Mouse (Mus musculus): ENCODE data around the gene Gm21985. TPM values are rescaled to one million over a fixed set of nuclear protein-coding genes. Genes with fewer than 3 reads are reported as not detected.
"Not testable (repeated sequence)": the region's sequence is repeated elsewhere in the genome, so short reads cannot be mapped to it uniquely, and the experiment has no call there.

Gene Gm21985
- polyA plus RNA-seq, 1 experiment from 2014 or later = not detected

- ATAC-seq (ENCODE audit: low read depth) = no peak
- WGBS = 93% methylated on average over 2 of the region's 2 CpGs
Measured at GRCm38 (mm10) chr2:112432523-112432922, 166.4 kb downstream of the Gm21985 start.

DNA sequence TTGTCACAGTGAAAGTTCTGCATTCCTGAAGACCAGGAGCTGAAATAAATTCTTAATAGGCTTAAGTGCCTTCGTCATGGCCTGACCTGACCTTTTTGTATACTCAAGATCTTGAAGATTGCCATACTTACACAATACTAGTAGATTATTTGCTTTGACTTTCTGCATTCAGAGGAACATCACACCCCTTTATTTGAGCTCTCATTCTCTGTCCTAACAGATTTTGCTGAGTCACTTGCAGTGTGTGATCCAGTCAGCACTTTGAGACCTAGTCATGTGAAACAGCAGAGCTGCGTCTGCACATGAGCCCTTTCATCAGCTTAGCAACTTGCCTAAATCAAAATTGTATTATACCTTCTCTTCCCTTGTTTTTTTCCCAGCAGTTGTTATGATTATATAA, 167.2 kb downstream of the Gm21985 start:
- 85% methylated on average over 2 of the region's 2 CpGs for WGBS
- no peaks in the 10 kb centered on the region for H3K36me3 ChIP-seq (ENCODE audit: control insufficient read depth, insufficient read depth, low read length)
- no peak overlapping the region for H3K4me3 ChIP-seq (ENCODE audit: low read depth, low read length)
- no peak overlapping the region for H3K27ac ChIP-seq (ENCODE audit: low read depth, low read length)
- no peak overlapping the region for H3K9ac ChIP-seq (replicated peaks; ENCODE audit: low read depth, low read length)
- H3K4me1 ChIP-seq (ENCODE audit: control insufficient read depth, insufficient read depth, low read length) = no peaks in the 10 kb centered on the region
- no peaks in the 10 kb centered on the region for H3K9me3 ChIP-seq (ENCODE audit: control insufficient read depth, low read length)
- H3K4me2 ChIP-seq (ENCODE audit: low read depth, low read length) = no peak overlapping the region
- ATAC-seq (ENCODE audit: low read depth) = no peak
- H3K27me3 ChIP-seq (ENCODE audit: control insufficient read depth, insufficient read depth, low read length) = no peaks in the 10 kb centered on the region

More at GRCm38 (mm10) chr2:112432523-112432922, 166.4 kb downstream of the Gm21985 start:
- no peaks in the 10 kb centered on the region for H3K9me3 ChIP-seq (ENCODE audit: control insufficient read depth, low read length)
- H3K27ac ChIP-seq (ENCODE audit: low read depth, low read length) = no peak overlapping the region
- H3K4me2 ChIP-seq (ENCODE audit: low read depth, low read length) = no peak overlapping the region
- no peaks in the 10 kb centered on the region for H3K36me3 ChIP-seq (ENCODE audit: control insufficient read depth, insufficient read depth, low read length)
- H3K4me1 ChIP-seq (ENCODE audit: control insufficient read depth, insufficient read depth, low read length) = no peaks in the 10 kb centered on the region
- H3K9ac ChIP-seq (replicated peaks; ENCODE audit: low read depth, low read length) = no peak overlapping the region
- H3K4me3 ChIP-seq (ENCODE audit: low read depth, low read length) = no peak overlapping the region
- H3K27me3 ChIP-seq (ENCODE audit: control insufficient read depth, insufficient read depth, low read length) = no peaks in the 10 kb centered on the region

GRCm38 (mm10) chr2:112436292-112436691, 170.2 kb downstream of the Gm21985 start:
- Histone ChIP-seq H3K9me3 (ENCODE audit: control insufficient read depth, low read length) (no peaks in the 10 kb centered on the region), H3K27me3 (ENCODE audit: control insufficient read depth, insufficient read depth, low read length) (no peaks in the 10 kb centered on the region), H3K4me1 (ENCODE audit: control insufficient read depth, insufficient read depth, low read length) (no peaks in the 10 kb centered on the region), H3K9ac (replicated peaks; ENCODE audit: low read depth, low read length) (no peak overlapping the region), H3K36me3 (ENCODE audit: control insufficient read depth, insufficient read depth, low read length) (no peaks in the 10 kb centered on the region), H3K4me3 (ENCODE audit: low read depth, low read length) (no peak overlapping the region), H3K4me2 (ENCODE audit: low read depth, low read length) (no peak overlapping the region), H3K27ac (ENCODE audit: low read depth, low read length) (no peak overlapping the region)
- WGBS = 83% methylated on average over 4 of the region's 4 CpGs
- no peak for ATAC-seq (ENCODE audit: low read depth)

DNA sequence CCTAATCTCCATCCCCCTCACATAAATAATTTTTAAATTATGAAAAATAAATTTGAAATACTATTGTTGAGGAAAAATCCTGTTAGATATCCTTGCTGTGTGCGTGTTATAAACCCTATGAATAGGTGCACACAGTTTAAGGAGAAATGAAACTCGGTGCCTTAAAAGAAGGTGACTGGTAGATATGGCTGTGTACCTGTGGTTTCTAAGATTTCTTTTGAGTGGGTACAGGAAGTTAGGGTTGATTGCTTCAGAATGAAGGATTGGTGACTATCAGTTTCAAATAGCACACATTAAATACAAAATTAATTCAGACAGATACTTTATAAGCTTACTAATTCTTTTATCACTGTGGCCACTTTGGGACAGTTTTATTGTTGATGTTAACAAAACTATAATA, 171.5 kb downstream of the Gm21985 start:
- Histone ChIP-seq H3K4me1 (ENCODE audit: control insufficient read depth, insufficient read depth, low read length) (no peaks in the 10 kb centered on the region), H3K9me3 (ENCODE audit: control insufficient read depth, low read length) (no peaks in the 10 kb centered on the region), H3K27me3 (ENCODE audit: control insufficient read depth, insufficient read depth, low read length) (no peaks in the 10 kb centered on the region), H3K36me3 (ENCODE audit: control insufficient read depth, insufficient read depth, low read length) (no peaks in the 10 kb centered on the region), H3K4me3 (ENCODE audit: low read depth, low read length) (no peak overlapping the region), H3K27ac (ENCODE audit: low read depth, low read length) (no peak overlapping the region), H3K9ac (replicated peaks; ENCODE audit: low read depth, low read length) (no peak overlapping the region), H3K4me2 (ENCODE audit: low read depth, low read length) (no peak overlapping the region)
- 88% methylated on average over 2 of the region's 2 CpGs for WGBS
- no peak for ATAC-seq (ENCODE audit: low read depth)

DNA sequence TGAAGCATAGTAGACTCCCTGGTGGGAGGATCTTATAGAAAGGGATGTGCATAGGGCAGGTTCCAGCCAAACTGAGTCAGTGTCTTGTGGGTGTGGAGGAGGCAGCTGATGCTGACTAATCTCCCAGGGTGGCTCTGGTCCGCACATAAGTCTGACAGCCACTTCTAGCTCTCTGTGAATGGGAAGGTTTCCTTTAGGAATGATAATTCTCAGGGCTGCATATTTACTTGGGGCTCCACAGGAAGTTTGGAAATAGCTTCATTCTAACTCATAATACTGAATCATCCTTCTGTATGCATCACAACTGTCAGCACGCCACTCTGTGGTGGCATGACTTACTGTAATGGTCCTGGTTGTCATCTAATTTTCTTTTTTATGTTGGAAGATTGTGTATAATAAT, 177.4 kb downstream of the Gm21985 start:
- 75% methylated on average over 2 of the region's 2 CpGs for WGBS
- no peak overlapping the region for H3K9ac ChIP-seq (replicated peaks; ENCODE audit: low read depth, low read length)
- no peaks in the 10 kb centered on the region for H3K36me3 ChIP-seq (ENCODE audit: control insufficient read depth, insufficient read depth, low read length)
- no peak overlapping the region for H3K27ac ChIP-seq (ENCODE audit: low read depth, low read length)
- ATAC-seq (ENCODE audit: low read depth) = no peak
- H3K9me3 ChIP-seq (ENCODE audit: control insufficient read depth, low read length) = no peaks in the 10 kb centered on the region
- no peak overlapping the region for H3K4me3 ChIP-seq (ENCODE audit: low read depth, low read length)
- H3K4me1 ChIP-seq (ENCODE audit: control insufficient read depth, insufficient read depth, low read length) = no peaks in the 10 kb centered on the region
- no peak overlapping the region for H3K4me2 ChIP-seq (ENCODE audit: low read depth, low read length)
- H3K27me3 ChIP-seq (ENCODE audit: control insufficient read depth, insufficient read depth, low read length) = no peaks in the 10 kb centered on the region

- Histone ChIP-seq H3K9me3 (ENCODE audit: control insufficient read depth, low read length) (no peaks in the 10 kb centered on the region), H3K4me1 (ENCODE audit: control insufficient read depth, insufficient read depth, low read length) (no peaks in the 10 kb centered on the region), H3K4me3 (ENCODE audit: low read depth, low read length) (no peak overlapping the region), H3K4me2 (ENCODE audit: low read depth, low read length) (no peak overlapping the region), H3K27ac (ENCODE audit: low read depth, low read length) (no peak overlapping the region), H3K27me3 (ENCODE audit: control insufficient read depth, insufficient read depth, low read length) (no peaks in the 10 kb centered on the region), H3K36me3 (ENCODE audit: control insufficient read depth, insufficient read depth, low read length) (no peaks in the 10 kb centered on the region), H3K9ac (replicated peaks; ENCODE audit: low read depth, low read length) (no peak overlapping the region)
- ATAC-seq (ENCODE audit: low read depth) = no peak
Measured at GRCm38 (mm10) chr2:112445511-112445910, 179.4 kb downstream of the Gm21985 start.

DNA sequence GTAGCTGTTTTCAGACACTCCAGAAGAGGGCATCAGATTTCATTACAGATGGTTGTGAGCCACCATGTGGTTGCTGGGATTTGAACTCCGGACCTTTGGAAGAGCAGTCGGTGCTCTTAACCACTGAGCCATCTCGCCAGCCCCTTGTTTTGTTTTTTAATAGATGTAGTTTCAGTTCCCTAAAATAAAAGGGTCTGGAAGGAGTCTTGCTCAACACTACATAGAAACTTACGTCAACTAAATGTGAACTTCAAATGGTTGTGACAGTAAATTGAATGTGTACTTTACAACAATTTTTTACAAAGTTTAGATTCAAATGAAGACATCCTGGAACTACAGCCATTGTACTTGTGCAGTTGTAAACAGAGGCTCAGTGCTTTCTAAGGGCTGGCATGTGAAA, 181.9 kb downstream of the Gm21985 start:
- not testable (repeated sequence) for H3K9me3 ChIP-seq (ENCODE audit: control insufficient read depth, low read length); H3K36me3 ChIP-seq (ENCODE audit: control insufficient read depth, insufficient read depth, low read length); H3K9ac ChIP-seq (replicated peaks; ENCODE audit: low read depth, low read length); H3K4me1 ChIP-seq (ENCODE audit: control insufficient read depth, insufficient read depth, low read length); H3K4me2 ChIP-seq (ENCODE audit: low read depth, low read length); ATAC-seq (ENCODE audit: low read depth); H3K27ac ChIP-seq (ENCODE audit: low read depth, low read length); H3K4me3 ChIP-seq (ENCODE audit: low read depth, low read length); H3K27me3 ChIP-seq (ENCODE audit: control insufficient read depth, insufficient read depth, low read length)
- WGBS = 83% methylated on average over 4 of the region's 4 CpGs

GRCm38 (mm10) chr2:112448510-112449059, 182.5 kb downstream of the Gm21985 start:
- Histone ChIP-seq H3K36me3 (ENCODE audit: control insufficient read depth, insufficient read depth, low read length) (no peaks in the 10 kb centered on the region), H3K27me3 (ENCODE audit: control insufficient read depth, insufficient read depth, low read length) (no peaks in the 10 kb centered on the region), H3K9ac (replicated peaks; ENCODE audit: low read depth, low read length) (no peak overlapping the region), H3K4me1 (ENCODE audit: control insufficient read depth, insufficient read depth, low read length) (no peaks in the 10 kb centered on the region), H3K27ac (ENCODE audit: low read depth, low read length) (no peak overlapping the region), H3K4me3 (ENCODE audit: low read depth, low read length) (no peak overlapping the region), H3K9me3 (ENCODE audit: control insufficient read depth, low read length) (no peaks in the 10 kb centered on the region), H3K4me2 (ENCODE audit: low read depth, low read length) (no peak overlapping the region)
- no peak for ATAC-seq (ENCODE audit: low read depth)

DNA sequence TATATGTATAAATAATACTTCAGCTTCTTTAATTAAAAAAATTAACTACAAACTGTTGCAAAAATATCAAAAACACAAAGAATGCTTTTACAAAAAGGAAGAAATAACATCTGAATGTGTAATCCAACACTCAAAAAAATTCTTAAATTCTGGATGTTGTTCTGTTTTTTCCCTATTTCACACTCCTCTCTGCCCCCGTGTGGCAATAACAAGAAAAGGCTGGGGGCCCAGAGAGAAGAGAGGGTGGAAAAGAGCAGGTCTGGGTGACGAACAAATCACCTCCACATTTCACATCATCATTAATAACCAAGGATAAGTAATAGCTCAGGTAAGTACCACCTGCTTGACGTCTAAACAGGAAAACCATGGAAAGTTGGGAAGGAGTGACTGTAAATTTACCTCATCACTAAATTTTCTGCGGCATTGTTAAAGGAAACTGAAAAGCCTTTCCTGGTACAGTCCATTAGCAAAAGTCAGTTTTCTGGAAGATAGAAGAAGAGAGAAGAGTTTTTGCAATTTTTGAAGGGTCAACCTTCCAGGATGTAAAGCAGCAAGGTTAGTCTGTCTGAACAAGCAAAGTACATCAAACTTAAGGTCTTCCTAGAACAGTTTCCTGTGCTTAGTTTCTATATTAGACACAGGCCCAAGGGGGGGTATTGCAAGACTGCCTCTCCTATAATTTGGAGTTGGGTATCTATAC, 183.6 kb downstream of the Gm21985 start:
- no peak overlapping the region for H3K4me3 ChIP-seq (ENCODE audit: low read depth, low read length)
- ATAC-seq (ENCODE audit: low read depth) = no peak
- 39% methylated on average over 4 of the region's 4 CpGs for WGBS
- no peak overlapping the region for H3K9ac ChIP-seq (replicated peaks; ENCODE audit: low read depth, low read length)
- H3K36me3 ChIP-seq (ENCODE audit: control insufficient read depth, insufficient read depth, low read length) = no peaks in the 10 kb centered on the region
- H3K4me1 ChIP-seq (ENCODE audit: control insufficient read depth, insufficient read depth, low read length) = peaks cover 3% of the 10 kb centered on the region; the same call in 1 of the 2 replicates
- H3K27me3 ChIP-seq (ENCODE audit: control insufficient read depth, insufficient read depth, low read length) = no peaks in the 10 kb centered on the region
- no peaks in the 10 kb centered on the region for H3K9me3 ChIP-seq (ENCODE audit: control insufficient read depth, low read length)
- no peak overlapping the region for H3K4me2 ChIP-seq (ENCODE audit: low read depth, low read length)
- H3K27ac ChIP-seq (ENCODE audit: low read depth, low read length) = no peak overlapping the region
